Mouse (Mus musculus): ENCODE data around the gene Scarb1.

DNA sequence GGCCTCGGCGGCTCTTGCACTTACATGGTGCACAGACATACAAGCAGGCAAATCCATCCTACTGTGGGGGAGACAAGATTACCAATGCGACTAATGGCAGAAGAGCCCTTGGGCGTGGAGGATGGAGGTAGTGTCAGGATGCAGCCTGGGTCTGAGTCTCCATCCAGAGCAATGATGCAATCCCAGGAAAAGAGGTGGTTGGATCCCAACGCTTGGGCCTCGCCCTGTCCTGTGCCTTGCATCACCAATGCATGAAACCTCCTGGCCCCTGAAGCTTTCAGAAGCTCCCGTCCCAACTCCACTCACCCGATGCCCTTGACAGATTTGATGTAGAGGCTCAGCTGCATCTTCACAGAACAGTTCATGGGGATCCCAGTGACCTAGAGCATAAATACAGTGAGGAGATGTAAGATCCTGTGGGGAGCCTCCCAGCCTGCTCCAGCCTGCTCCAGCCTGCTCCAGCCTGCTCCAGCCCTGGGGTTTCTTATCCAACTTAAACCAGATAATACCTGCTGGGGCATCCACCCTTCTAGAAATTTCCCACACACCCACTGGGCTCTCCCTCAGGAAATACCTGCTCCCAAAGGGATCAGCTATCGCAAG, 53.7 kb downstream of the Scarb1 start:
- TF ChIP-seq CTCF (IDR thresholded peaks at IDR 0.05; ENCODE audit: control insufficient read depth, insufficient read depth, insufficient replicate concordance, low read depth, low read length) (no peak), POLR2A (IDR thresholded peaks at IDR 0.05; ENCODE audit: control insufficient read depth, low read depth, low read length) (no peak)
